Mouse (Mus musculus) kidney, postnatal 0 days (tissue): ENCODE measurements around the gene Moap1. TPM values are rescaled to one million over a fixed set of nuclear protein-coding genes. Genes with fewer than 3 reads are reported as not detected.

Experiments used
- ATAC-seq: fragments of 200-750 bp; cut with Nextera tagmentation; replicated peaks from 2 replicates; pipeline ENCODE4 v1.8.0; 2017; ENCODE audit warnings: low read depth, moderate number of reproducible peaks, moderate TSS enrichment, moderate library complexity; ENCODE audit not compliant: low FRiP score
- DNase-seq: peaks from one replicate; pipeline ENCODE4 v3.0.0-alpha.2; 2016; ENCODE audit warnings: low spot score
- H3K27ac ChIP-seq: fragments of 300-500 bp; sonication (generic); 2 replicates; pipeline ENCODE4 v1.5.1; 2014; ENCODE audit warnings: mild to moderate bottlenecking
- H3K27me3 ChIP-seq: fragments of 300-500 bp; sonication (generic); 2 replicates; pipeline ENCODE4 v1.6.1; 2014; ENCODE audit warnings: low read length, mixed read lengths; ENCODE audit not compliant: insufficient read depth
- H3K36me3 ChIP-seq: fragments of 300-500 bp; sonication (generic); 2 replicates; pipeline ENCODE4 v1.6.1; 2014; ENCODE audit warnings: low read length, mixed read lengths; ENCODE audit not compliant: insufficient read depth
- H3K4me1 ChIP-seq: fragments of 300-500 bp; sonication (generic); replicated peaks from 2 replicates; pipeline ENCODE4 v1.6.1; 2014; ENCODE audit warnings: antibody characterized with exemption, low read length, mixed read lengths; ENCODE audit not compliant: insufficient read depth
- H3K4me2 ChIP-seq: fragments of 300-500 bp; sonication (generic); 2 replicates; pipeline ENCODE4 v1.6.1; 2014; ENCODE audit warnings: mild to moderate bottlenecking, low read length, moderate library complexity, mixed read lengths
- H3K4me3 ChIP-seq: fragments of 300-500 bp; sonication (generic); replicated peaks from 2 replicates; pipeline ENCODE4 v1.5.1; 2014; ENCODE audit warnings: low read depth, low read length
- H3K9ac ChIP-seq: fragments of 300-500 bp; sonication (generic); 2 replicates; pipeline ENCODE4 v1.6.1; 2014; ENCODE audit warnings: low read depth, low read length
- H3K9me3 ChIP-seq: fragments of 300-500 bp; sonication (generic); replicated peaks from 2 replicates; pipeline ENCODE4 v1.6.1; 2016; ENCODE audit warnings: low read length, inconsistent platforms, mixed read lengths
- CTCF ChIP-seq: IDR thresholded peaks from 2 replicates; pipeline ENCODE4 v1.5.1; 2016; ENCODE audit warnings: antibody characterized with exemption, low read depth, mild to moderate bottlenecking, moderate library complexity
- WGBS: fragments of 180-500 bp; shearing (Covaris S2); extraction: QIAGEN DNeasy Blood & Tissue Kit; methylation state at CpG from one replicate; pipeline ENCODE4 v1.1.7; 2014; 5-methylcytosine and 5-hydroxymethylcytosine counted together
- polyA plus RNA-seq: library from polyadenylated mRNA; unstranded; fragments of >200 nt; fragmentation: Nextera tagmentation; extraction: Ambion mirVana; gene quantifications from 2 replicates; pipeline ENCODE4 v1.2.1, GENCODE M21; 2015

Moap1 gene
- polyA plus RNA-seq, 1 experiment from 2014 or later, result 13.8 TPM

DNA sequence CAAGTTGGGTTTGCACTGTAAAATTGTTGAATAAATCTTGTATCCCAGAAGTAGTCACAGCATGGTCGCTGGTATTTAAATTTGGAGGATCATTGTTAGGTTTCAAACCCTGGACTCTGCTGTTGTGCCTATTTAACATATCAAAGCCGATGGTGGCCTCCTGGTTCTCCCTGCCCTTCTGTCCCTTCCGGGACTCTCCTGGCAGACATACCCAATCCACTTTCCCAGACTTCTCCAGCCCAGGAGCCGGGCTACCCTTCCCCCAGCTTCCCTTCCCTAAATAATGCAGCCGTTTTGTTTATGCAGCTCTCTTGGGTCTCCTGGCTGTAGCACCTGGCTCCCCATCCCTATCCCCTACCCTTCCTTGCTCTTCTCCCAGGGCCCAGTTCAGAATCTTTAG is 15.5 kb upstream of the Moap1 start:
- H3K27me3 ChIP-seq, result no peaks in the 10 kb centered on the region
- H3K36me3 ChIP-seq, result 0 out of 2 replicates have a peak, but pooled peaks cover 3% of the 10 kb centered on the region
- H3K4me3 ChIP-seq, result peak overlapping the region; percentile 78
- H3K9me3 ChIP-seq, result no peaks in the 10 kb centered on the region
- WGBS, result 3% methylated on average over 5 of the region's 5 CpGs
- TF ChIP-seq CTCF, result no peak
- H3K4me1 ChIP-seq, result peaks cover 11% of the 10 kb centered on the region
- DNase-seq (no peak), ATAC-seq (no peak)
- H3K9ac ChIP-seq, result peak overlapping the region; percentile 63
- peak overlapping the region; percentile 82; the same call in 1 of the 2 replicates for H3K27ac ChIP-seq
- peak overlapping the region; percentile 81 for H3K4me2 ChIP-seq

DNA sequence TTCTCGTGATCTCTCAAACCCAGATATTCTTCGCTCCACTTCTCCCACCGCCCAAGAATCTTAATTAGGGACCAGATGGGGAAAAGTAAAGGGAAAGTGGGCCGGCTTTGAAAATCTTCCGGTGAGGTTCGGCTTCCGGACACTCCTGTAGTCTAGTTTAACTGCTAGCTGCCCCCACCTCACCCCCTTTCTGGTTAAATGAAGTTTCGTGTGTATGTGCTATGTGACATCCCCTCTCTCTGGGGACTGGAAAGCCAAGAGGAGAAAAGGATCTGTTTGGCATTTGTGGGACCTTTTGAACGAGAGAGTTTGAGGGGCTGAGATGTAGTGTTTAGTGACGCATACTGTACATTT is 14.9 kb upstream of the Moap1 start, which contains the start of gene Gm20604:
Gene Gm20604, minus strand, starts transcription at position 270 of the 354 bp plus-strand sequence.
- Histone ChIP-seq H3K4me3 (peak within 1 kb of the TSS; percentile 78), H3K4me1 (peaks cover 11% of the 10 kb centered on the region), H3K9me3 (no peaks in the 10 kb centered on the region), H3K27ac (peak within 1 kb of the TSS; percentile 89), H3K9ac (peak within 1 kb of the TSS; percentile 71), H3K4me2 (peak within 1 kb of the TSS; percentile 81), H3K27me3 (no peaks in the 10 kb centered on the region), H3K36me3 (no peaks in the 10 kb centered on the region)
- no peak for TF ChIP-seq CTCF
- no peak for ATAC-seq
- 0% methylated on average over 10 of the region's 10 CpGs for WGBS
- DNase-seq, result peak; percentile 24

DNA sequence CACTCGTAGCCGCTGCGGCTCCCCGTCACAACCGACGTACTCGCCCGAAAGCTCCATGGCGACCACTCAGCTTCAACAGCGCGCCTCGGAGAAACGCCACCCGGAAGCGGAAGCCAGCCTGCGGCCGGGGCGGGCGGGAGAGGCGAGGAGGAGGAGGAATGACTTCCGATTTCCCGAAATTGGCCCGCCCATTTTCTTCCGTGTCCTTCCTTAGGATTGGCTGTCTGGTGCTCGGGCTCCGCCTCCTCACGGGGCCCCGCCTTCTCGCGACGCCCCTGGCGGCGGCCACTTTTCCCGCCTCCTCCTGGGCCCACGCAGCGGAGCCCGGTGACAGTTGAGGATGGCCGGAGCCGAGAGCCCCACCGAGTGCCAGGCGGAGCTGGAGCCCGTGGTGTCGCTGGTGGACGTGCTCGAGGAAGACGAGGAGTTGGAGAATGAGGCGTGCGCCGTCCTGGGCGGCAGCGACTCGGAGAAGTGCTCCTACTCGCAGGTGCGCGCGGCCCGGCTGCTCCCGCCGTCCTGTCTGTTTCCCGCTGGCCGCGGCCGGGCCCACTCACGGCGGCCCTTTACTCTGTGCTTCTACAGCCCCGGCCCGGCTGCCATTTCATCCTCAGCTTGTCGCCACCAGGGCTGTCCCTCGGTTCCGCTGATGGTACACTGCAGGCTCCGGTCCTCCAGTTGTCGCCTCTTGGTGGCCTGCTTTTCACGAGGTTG is 14.4 kb upstream of the Moap1 start, which contains the start of the genes Gm28051, Gon7 and Ubr7:
Gene Gm28051, minus strand, starts transcription at position 77 of the 714 bp plus-strand sequence.
Gene Gon7, minus strand, starts transcription at position 115 of the 714 bp plus-strand sequence.
Gene Ubr7, plus strand, starts transcription at position 279 of the 714 bp plus-strand sequence.
- H3K9me3 ChIP-seq, result no peaks in the 10 kb centered on the region
- peak within 1 kb of the TSS; percentile 71 for H3K9ac ChIP-seq
- H3K36me3 ChIP-seq, result no peaks in the 10 kb centered on the region
- peak; percentile 98 for DNase-seq
- H3K4me2 ChIP-seq, result peak within 1 kb of the TSS; percentile 81
- TF ChIP-seq CTCF, result peak; percentile 66
- H3K4me1 ChIP-seq, result peaks cover 11% of the 10 kb centered on the region
- WGBS, result 0% methylated on average over 69 of the region's 73 CpGs
- peak; percentile 97 for ATAC-seq
- H3K27me3 ChIP-seq, result no peaks in the 10 kb centered on the region
- H3K27ac ChIP-seq, result peak within 1 kb of the TSS; percentile 89
- peak within 1 kb of the TSS; percentile 78 for H3K4me3 ChIP-seq

DNA sequence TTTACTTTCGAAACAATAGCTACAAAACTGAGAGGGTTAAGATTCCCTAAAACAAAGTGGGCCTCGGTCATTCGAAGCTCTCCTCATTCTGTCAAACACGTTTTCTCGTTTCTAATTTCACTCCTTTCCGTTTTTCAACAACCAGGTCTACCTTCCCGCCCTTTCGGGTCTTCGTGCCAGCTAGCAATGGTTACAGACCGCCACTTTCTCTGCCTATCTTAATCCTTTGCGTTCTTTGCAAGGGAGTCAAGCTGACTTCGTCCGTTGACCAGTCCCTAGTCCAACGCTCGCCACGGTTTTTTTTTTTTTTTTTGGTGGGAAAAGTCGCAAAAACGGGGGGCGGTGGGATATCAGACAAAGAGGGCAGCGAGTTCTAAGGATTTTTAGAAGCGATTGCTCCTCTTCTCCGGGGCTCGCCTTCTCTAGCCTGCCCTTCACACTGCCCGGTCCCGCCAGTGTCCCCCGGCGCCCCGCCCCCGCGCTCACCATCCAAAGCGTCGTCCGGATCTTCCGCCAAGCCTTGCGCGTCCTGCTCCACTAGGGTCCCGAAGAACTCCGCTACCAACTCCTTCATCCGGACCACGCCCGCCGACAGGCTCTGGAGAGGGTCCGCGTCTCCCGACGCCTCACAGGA is 13.7 kb upstream of the Moap1 start:
- under 1% methylated on average over 46 of the region's 46 CpGs for WGBS
- Histone ChIP-seq H3K9ac (peak overlapping the region; percentile 71), H3K27me3 (no peaks in the 10 kb centered on the region), H3K27ac (peak overlapping the region; percentile 89), H3K4me2 (peak overlapping the region; percentile 72), H3K4me3 (peak overlapping the region; percentile 78), H3K4me1 (peaks cover 11% of the 10 kb centered on the region), H3K9me3 (no peaks in the 10 kb centered on the region), H3K36me3 (no peaks in the 10 kb centered on the region)
- TF ChIP-seq CTCF, result no peak
- DNase-seq, result no peak
- peak; percentile 84; the same call in 1 of the 2 replicates for ATAC-seq

DNA sequence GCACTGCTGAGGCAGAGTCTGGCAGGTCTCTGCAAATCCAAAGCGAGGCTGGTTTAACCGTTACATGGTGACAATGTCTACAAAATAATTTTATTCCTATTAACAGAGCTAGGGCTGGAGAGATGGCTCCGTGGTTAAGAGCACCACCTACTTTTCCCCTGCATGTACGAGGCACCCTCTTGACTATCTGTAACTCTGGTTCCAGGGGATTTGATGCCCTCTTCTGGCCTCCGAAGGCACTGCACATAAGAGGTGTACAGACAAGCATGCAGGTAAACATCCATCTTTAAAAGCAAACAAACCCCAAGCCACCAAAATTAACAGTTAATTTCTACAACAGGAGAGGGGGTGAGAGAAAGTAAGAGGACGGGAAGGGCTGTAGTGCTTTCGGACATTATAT is 12.8 kb upstream of the Moap1 start:
- no peaks in the 10 kb centered on the region for H3K36me3 ChIP-seq
- no peak overlapping the region for H3K27ac ChIP-seq
- TF ChIP-seq CTCF, result peak; percentile 65
- H3K4me2 ChIP-seq, result peak overlapping the region; percentile 72
- ATAC-seq (no peak), DNase-seq (peak; percentile 28)
- peak overlapping the region; percentile 78; the same call in 1 of the 2 replicates for H3K4me3 ChIP-seq
- H3K9ac ChIP-seq, result no peak overlapping the region
- whole genome bisulfite sequencing, result 81% methylated on average over 7 of the region's 7 CpGs
- no peaks in the 10 kb centered on the region for H3K27me3 ChIP-seq
- H3K4me1 ChIP-seq, result peaks cover 11% of the 10 kb centered on the region
- no peaks in the 10 kb centered on the region for H3K9me3 ChIP-seq

DNA sequence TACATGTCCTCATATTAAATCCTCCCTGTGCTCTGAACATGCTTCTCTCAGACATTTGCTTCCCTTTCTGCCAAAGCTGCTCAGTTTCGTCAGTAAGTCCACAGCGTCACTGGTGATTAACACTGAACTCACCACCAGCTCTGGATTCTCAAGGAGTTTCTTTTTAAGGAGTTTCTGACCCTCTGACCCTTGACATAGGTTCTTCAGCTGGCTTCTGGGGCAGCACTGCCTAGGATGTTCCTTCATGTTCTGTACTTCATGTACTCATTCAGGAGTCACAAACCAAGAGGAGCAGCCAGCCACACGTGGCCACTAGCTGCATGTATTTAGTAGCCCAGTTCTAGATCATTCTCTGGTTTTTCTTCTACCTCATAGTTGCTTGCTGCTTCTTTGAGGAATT is 4.8 kb upstream of the Moap1 start:
- ATAC-seq (no peak), DNase-seq (no peak)
- WGBS, result 85% methylated on average over 3 of the region's 3 CpGs
- H3K4me3 ChIP-seq, result no peak overlapping the region
- H3K4me1 ChIP-seq, result no peaks in the 10 kb centered on the region
- H3K36me3 ChIP-seq, result no peaks in the 10 kb centered on the region
- no peak overlapping the region for H3K4me2 ChIP-seq
- H3K27me3 ChIP-seq, result no peaks in the 10 kb centered on the region
- H3K9ac ChIP-seq, result no peak overlapping the region
- no peaks in the 10 kb centered on the region for H3K9me3 ChIP-seq
- TF ChIP-seq CTCF, result no peak
- no peak overlapping the region for H3K27ac ChIP-seq
